Mouse (Mus musculus): Measurements from ENCODE around the gene Hint2. TPM values are rescaled to one million over a fixed set of nuclear protein-coding genes. Genes with fewer than 3 reads are reported as not detected.

Gene Hint2
- 196 TPM for polyA plus RNA-seq (2014; fragmentation: Illumina TruSeq; extraction: RNeasy Lipid Tissue Mini Kit (QIAGEN cat#74804); ENCODE audit: low read depth, low replicate concordance)

GRCm38 (mm10) chr4:43656339-43657109 is at the start of gene Hint2:
Hint2 (minus strand) TSS chr4:43656466.

GRCm38 (mm10) chr4:43700707-43701106 is 44.4 kb upstream of the Hint2 start, which contains the start of gene Olfr70:
Olfr70 (minus strand) TSS chr4:43700807.

GRCm38 (mm10) chr4:43668782-43669427 is 12.6 kb upstream of the Hint2 start, which contains the start of the genes Tmem8b and Fam221b:
Tmem8b (plus strand) TSS chr4:43668971.
Fam221b (minus strand) TSS chr4:43669145.

GRCm38 (mm10) chr4:43653161-43654015 is 2.9 kb downstream of the Hint2 start, which contains the start of gene Spag8:
Spag8 (minus strand) TSS chr4:43653594.

GRCm38 (mm10) chr4:43631046-43631955 is 25.0 kb downstream of the Hint2 start, which contains the start of gene Npr2:
Npr2 (plus strand) TSS chr4:43631935.

Other genes starting within 250 kb of the Hint2 start
- not detected for gene Fam166b, start 227.3 kb downstream of the Hint2 start, polyA plus RNA-seq (2014; fragmentation: Illumina TruSeq; extraction: RNeasy Lipid Tissue Mini Kit (QIAGEN cat#74804); ENCODE audit: low read depth, low replicate concordance)
- 33.9 TPM for gene Tesk1, start 214.5 kb downstream of the Hint2 start, polyA plus RNA-seq (2014; fragmentation: Illumina TruSeq; extraction: RNeasy Lipid Tissue Mini Kit (QIAGEN cat#74804); ENCODE audit: low read depth, low replicate concordance)
- gene Cd72, start 201.8 kb downstream of the Hint2 start, polyA plus RNA-seq (2014; fragmentation: Illumina TruSeq; extraction: RNeasy Lipid Tissue Mini Kit (QIAGEN cat#74804); ENCODE audit: low read depth, low replicate concordance), result 2.3 TPM
- not detected for gene Sit1, start 172.7 kb downstream of the Hint2 start, polyA plus RNA-seq (2014; fragmentation: Illumina TruSeq; extraction: RNeasy Lipid Tissue Mini Kit (QIAGEN cat#74804); ENCODE audit: low read depth, low replicate concordance)
- gene Ccdc107, start 163.6 kb downstream of the Hint2 start, polyA plus RNA-seq (2014; fragmentation: Illumina TruSeq; extraction: RNeasy Lipid Tissue Mini Kit (QIAGEN cat#74804); ENCODE audit: low read depth, low replicate concordance), result 48.0 TPM
- gene Arhgef39, start 156.8 kb downstream of the Hint2 start, polyA plus RNA-seq (2014; fragmentation: Illumina TruSeq; extraction: RNeasy Lipid Tissue Mini Kit (QIAGEN cat#74804); ENCODE audit: low read depth, low replicate concordance), result 1.3 TPM
- 0.92 TPM for gene Car9, start 149.5 kb downstream of the Hint2 start, polyA plus RNA-seq (2014; fragmentation: Illumina TruSeq; extraction: RNeasy Lipid Tissue Mini Kit (QIAGEN cat#74804); ENCODE audit: low read depth, low replicate concordance)
- gene Tpm2, start 132.7 kb downstream of the Hint2 start, polyA plus RNA-seq (2014; fragmentation: Illumina TruSeq; extraction: RNeasy Lipid Tissue Mini Kit (QIAGEN cat#74804); ENCODE audit: low read depth, low replicate concordance), result 82.5 TPM
- 32.4 TPM for gene Creb3, start 94.1 kb downstream of the Hint2 start, polyA plus RNA-seq (2014; fragmentation: Illumina TruSeq; extraction: RNeasy Lipid Tissue Mini Kit (QIAGEN cat#74804); ENCODE audit: low read depth, low replicate concordance)
- 51.7 TPM for gene Tln1, start 93.8 kb downstream of the Hint2 start, polyA plus RNA-seq (2014; fragmentation: Illumina TruSeq; extraction: RNeasy Lipid Tissue Mini Kit (QIAGEN cat#74804); ENCODE audit: low read depth, low replicate concordance)
- 28.1 TPM for gene Rgp1, start 77.8 kb downstream of the Hint2 start, polyA plus RNA-seq (2014; fragmentation: Illumina TruSeq; extraction: RNeasy Lipid Tissue Mini Kit (QIAGEN cat#74804); ENCODE audit: low read depth, low replicate concordance)
- 17.7 TPM for gene Gba2, start 77.6 kb downstream of the Hint2 start, polyA plus RNA-seq (2014; fragmentation: Illumina TruSeq; extraction: RNeasy Lipid Tissue Mini Kit (QIAGEN cat#74804); ENCODE audit: low read depth, low replicate concordance)
- gene Msmp, start 72.0 kb downstream of the Hint2 start, polyA plus RNA-seq (2014; fragmentation: Illumina TruSeq; extraction: RNeasy Lipid Tissue Mini Kit (QIAGEN cat#74804); ENCODE audit: low read depth, low replicate concordance), result not detected
- 50.9 TPM for gene Npr2, start 24.5 kb downstream of the Hint2 start, polyA plus RNA-seq (2014; fragmentation: Illumina TruSeq; extraction: RNeasy Lipid Tissue Mini Kit (QIAGEN cat#74804); ENCODE audit: low read depth, low replicate concordance)
- gene Spag8, start 2.9 kb downstream of the Hint2 start, polyA plus RNA-seq (2014; fragmentation: Illumina TruSeq; extraction: RNeasy Lipid Tissue Mini Kit (QIAGEN cat#74804); ENCODE audit: low read depth, low replicate concordance), result not detected
- gene Tmem8b, start 12.5 kb upstream of the Hint2 start, polyA plus RNA-seq (2014; fragmentation: Illumina TruSeq; extraction: RNeasy Lipid Tissue Mini Kit (QIAGEN cat#74804); ENCODE audit: low read depth, low replicate concordance), result 18.3 TPM
- gene Fam221b, start 12.7 kb upstream of the Hint2 start, polyA plus RNA-seq (2014; fragmentation: Illumina TruSeq; extraction: RNeasy Lipid Tissue Mini Kit (QIAGEN cat#74804); ENCODE audit: low read depth, low replicate concordance), result 0.42 TPM
- gene Olfr70, start 44.3 kb upstream of the Hint2 start, polyA plus RNA-seq (2014; fragmentation: Illumina TruSeq; extraction: RNeasy Lipid Tissue Mini Kit (QIAGEN cat#74804); ENCODE audit: low read depth, low replicate concordance), result not detected
- gene Olfr71, start 53.8 kb upstream of the Hint2 start, polyA plus RNA-seq (2014; fragmentation: Illumina TruSeq; extraction: RNeasy Lipid Tissue Mini Kit (QIAGEN cat#74804); ENCODE audit: low read depth, low replicate concordance), result not detected
- gene Hrct1, start 70.7 kb upstream of the Hint2 start, polyA plus RNA-seq (2014; fragmentation: Illumina TruSeq; extraction: RNeasy Lipid Tissue Mini Kit (QIAGEN cat#74804); ENCODE audit: low read depth, low replicate concordance), result 6.5 TPM
- 5.6 TPM for gene Spaar, start 73.6 kb upstream of the Hint2 start, polyA plus RNA-seq (2014; fragmentation: Illumina TruSeq; extraction: RNeasy Lipid Tissue Mini Kit (QIAGEN cat#74804); ENCODE audit: low read depth, low replicate concordance)
- gene Olfr159, start 114.5 kb upstream of the Hint2 start, polyA plus RNA-seq (2014; fragmentation: Illumina TruSeq; extraction: RNeasy Lipid Tissue Mini Kit (QIAGEN cat#74804); ENCODE audit: low read depth, low replicate concordance), result not detected
- not detected for gene Olfr156, start 167.4 kb upstream of the Hint2 start, polyA plus RNA-seq (2014; fragmentation: Illumina TruSeq; extraction: RNeasy Lipid Tissue Mini Kit (QIAGEN cat#74804); ENCODE audit: low read depth, low replicate concordance)
- not detected for gene Olfr157, start 183.7 kb upstream of the Hint2 start, polyA plus RNA-seq (2014; fragmentation: Illumina TruSeq; extraction: RNeasy Lipid Tissue Mini Kit (QIAGEN cat#74804); ENCODE audit: low read depth, low replicate concordance)
- gene Olfr155, start 195.1 kb upstream of the Hint2 start, polyA plus RNA-seq (2014; fragmentation: Illumina TruSeq; extraction: RNeasy Lipid Tissue Mini Kit (QIAGEN cat#74804); ENCODE audit: low read depth, low replicate concordance), result not detected
- gene Reck, start 219.1 kb upstream of the Hint2 start, polyA plus RNA-seq (2014; fragmentation: Illumina TruSeq; extraction: RNeasy Lipid Tissue Mini Kit (QIAGEN cat#74804); ENCODE audit: low read depth, low replicate concordance), result 5.3 TPM